Mouse (Mus musculus) leukemia stem cell, adult 10-12 weeks (primary cell): ENCODE measurements around the gene Ksr2. TPM values are rescaled to one million over a fixed set of nuclear protein-coding genes. Genes with fewer than 3 reads are reported as not detected.

Source experiments
- polyA plus RNA-seq: library from polyadenylated mRNA; stranded (reverse); fragments of >175 nt; gene quantifications from 2 replicates; pipeline ENCODE4 v1.2.3, GENCODE M21; 2012; ENCODE audit warnings: low replicate concordance

Gene Ksr2
- polyA plus RNA-seq, result 0.38 and 0.71 TPM in 2 replicates

GRCm38 (mm10) chr5:117413507-117414501, at the start of gene Ksr2:
Gene Ksr2 (plus strand): TSS chr5:117414000.

GRCm38 (mm10) chr5:117388877-117389276, 24.9 kb upstream of the Ksr2 start, which contains the start of gene Rfc5:
Gene Rfc5 (minus strand): TSS chr5:117389047.

GRCm38 (mm10) chr5:117780681-117781080, 366.9 kb downstream of the Ksr2 start, which contains the start of gene Nos1:
Gene Nos1 (plus strand): TSS chr5:117781032.

Other genes with a start within 250 kb of the Ksr2 start
- gene Pebp1, start 126.4 kb upstream of the Ksr2 start, polyA plus RNA-seq, result 493 and 798 TPM in 2 replicates
- 81.6 and 101 TPM in 2 replicates for gene Vsig10, start 94.9 kb upstream of the Ksr2 start, polyA plus RNA-seq
- 94.7 and 148 TPM in 2 replicates for gene Wsb2, start 56.7 kb upstream of the Ksr2 start, polyA plus RNA-seq
- gene Rfc5, start 25.0 kb upstream of the Ksr2 start, polyA plus RNA-seq, result 167 and 228 TPM in 2 replicates